Mouse (Mus musculus): ENCODE measurements around the gene Rab15.

Gene Rab15

DNA sequence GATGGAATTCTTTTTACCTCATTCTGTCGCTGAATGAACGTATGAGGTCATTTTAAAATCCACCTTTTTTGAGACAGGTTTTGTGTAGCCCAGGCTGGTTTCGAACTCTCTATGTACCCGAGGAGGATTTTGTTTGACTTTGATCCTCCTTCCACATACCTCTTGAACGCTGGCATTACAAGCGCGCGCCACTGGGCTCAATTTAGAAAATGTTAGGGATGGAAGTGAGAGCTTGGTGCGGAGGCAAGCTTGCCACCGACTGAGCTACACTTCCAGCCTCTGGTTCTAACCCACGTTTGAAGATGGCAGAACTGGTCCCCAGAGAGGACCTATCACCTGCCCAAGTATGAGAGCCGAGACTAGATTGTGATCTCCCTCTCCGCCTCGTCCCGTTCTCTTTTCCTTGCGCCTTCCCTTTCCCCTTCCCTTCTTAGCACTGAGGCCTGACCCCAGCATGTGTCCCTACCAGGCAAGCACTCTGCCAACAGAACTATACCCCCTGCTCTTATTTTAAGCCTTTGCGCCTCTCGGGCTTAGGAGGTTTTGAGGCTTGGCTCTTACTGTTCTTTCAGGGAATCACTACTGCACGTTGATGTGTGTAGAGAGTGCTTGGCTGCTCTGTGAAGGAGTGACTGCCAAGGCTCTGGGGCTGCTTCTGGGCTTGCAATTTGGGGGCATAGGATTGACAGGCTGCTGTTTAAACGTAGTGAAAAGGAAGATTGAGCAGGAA, 56.6 kb downstream of the Rab15 start:
- TF ChIP-seq GATA4 (IDR thresholded peaks at IDR 0.05; ENCODE audit: insufficient replicate concordance, low read length): no peak

GRCm38 (mm10) chr12:76765354-76765851, 57.3 kb downstream of the Rab15 start, which contains the start of the genes Churc1 and Fntb:
Gene Churc1 (plus strand): TSS chr12:76765538.
Gene Fntb (plus strand): TSS chr12:76765589.
- TF ChIP-seq GATA4 (IDR thresholded peaks at IDR 0.05; ENCODE audit: insufficient replicate concordance, low read length): peak; percentile 11; the same call in 1 of the 2 replicates

GRCm38 (mm10) chr12:76752652-76753318, 69.9 kb downstream of the Rab15 start:
- no peak for TF ChIP-seq GATA4 (IDR thresholded peaks at IDR 0.05; ENCODE audit: insufficient replicate concordance, low read length)

DNA sequence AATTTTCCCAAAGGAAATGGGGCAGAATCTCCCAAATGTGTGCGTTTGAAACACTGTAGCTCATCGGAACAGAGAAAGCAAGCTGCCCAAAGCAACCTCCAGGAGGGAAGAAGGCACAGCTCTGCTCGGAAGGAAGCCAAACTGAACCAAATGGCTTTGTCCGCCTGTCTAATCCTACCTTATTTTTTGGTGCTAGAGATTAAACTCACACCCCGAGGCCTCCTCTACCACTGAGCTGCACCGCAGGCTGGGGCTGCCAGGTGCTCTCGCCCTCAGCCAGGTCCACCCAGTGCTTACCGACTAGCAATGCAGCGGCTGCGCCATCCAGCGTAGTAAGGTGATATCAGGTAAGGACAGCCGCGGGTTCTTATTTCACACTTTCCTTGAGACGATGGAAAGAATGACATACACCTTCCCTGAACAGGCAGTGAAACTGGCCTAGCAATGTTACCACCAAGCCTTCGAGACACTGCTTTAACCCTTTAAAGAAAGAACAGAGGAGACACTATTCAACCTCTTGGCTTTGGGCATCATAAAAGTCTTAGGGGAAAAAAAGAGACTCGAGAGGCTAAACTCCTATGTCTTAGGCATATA, 71.7 kb downstream of the Rab15 start:
- no peak for TF ChIP-seq GATA4 (IDR thresholded peaks at IDR 0.05; ENCODE audit: insufficient replicate concordance, low read length)

Measured in liver, adult (tissue).